Mouse (Mus musculus) olfactory bulb, adult 2 months (tissue): Measurements from ENCODE around the gene Dhx57.

ENCODE experiments used
- CTCF ChIP-seq: fragments of 200-500 bp; IDR thresholded peaks from 2 replicates; pipeline ENCODE4 v1.5.1; 2012; ENCODE audit warnings: low read depth, mild to moderate bottlenecking, low read length, moderate library complexity; ENCODE audit not compliant: insufficient read depth
- POLR2A ChIP-seq: fragments of 200-500 bp; IDR thresholded peaks from 2 replicates; pipeline ENCODE4 v1.6.1; 2012; ENCODE audit warnings: mild to moderate bottlenecking, low read depth, low read length, moderate library complexity; ENCODE audit not compliant: insufficient read depth

- TF ChIP-seq POLR2A (no peak), CTCF (no peak)
Observed at GRCm38 (mm10) chr17:80220131-80220530, 70.1 kb downstream of the Dhx57 start.
